Mouse (Mus musculus): Measurements from ENCODE around the gene Chad. TPM values are rescaled to one million over a fixed set of nuclear protein-coding genes. Genes with fewer than 3 reads are reported as not detected.

The Chad gene
- polyA plus RNA-seq, 1 experiment from 2014 or later: 0.16 TPM

DNA sequence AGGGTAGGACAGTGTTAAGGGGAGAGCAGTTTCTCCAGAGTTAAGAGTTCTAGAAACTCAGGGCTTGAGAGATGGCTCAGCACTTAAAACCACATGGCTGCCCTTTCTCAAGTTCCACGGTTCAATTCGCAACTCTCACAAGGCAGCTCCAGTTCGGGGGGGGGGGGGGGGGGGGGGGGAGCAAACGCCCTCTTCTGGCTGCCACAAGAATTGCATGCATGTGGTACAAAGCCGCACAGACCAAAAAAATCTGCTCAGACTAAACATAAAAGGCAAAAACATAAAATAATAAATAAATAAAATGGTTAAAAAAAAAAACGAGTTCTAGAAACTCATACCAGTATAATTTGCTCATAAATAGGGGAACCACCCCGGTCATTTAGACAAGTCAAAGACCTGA is 9.7 kb downstream of the Chad start:
- Histone ChIP-seq H3K36me3 (ENCODE audit: control insufficient read depth, insufficient read depth, low read length) (no peaks in the 10 kb centered on the region), H3K27me3 (replicated peaks; ENCODE audit: control insufficient read depth, insufficient read depth, low read length) (no peaks in the 10 kb centered on the region), H3K4me1 (replicated peaks; ENCODE audit: control insufficient read depth, insufficient read depth, low read length) (no peaks in the 10 kb centered on the region), H3K9me3 (ENCODE audit: control insufficient read depth, low read length) (no peaks in the 10 kb centered on the region), H3K4me2 (no peak overlapping the region), H3K9ac (ENCODE audit: low read depth, low read length) (no peak overlapping the region), H3K27ac (ENCODE audit: low read depth, low read length) (no peak overlapping the region), H3K4me3 (ENCODE audit: low read depth, low read length) (no peak overlapping the region)
- DNase-seq (ENCODE audit: low spot score) (no peak), ATAC-seq (replicated peaks; ENCODE audit: low FRiP score) (no peak)
- 27% methylated on average over 6 of the region's 7 CpGs for WGBS

- Histone ChIP-seq H3K4me3 (ENCODE audit: low read depth, low read length) (no peak overlapping the region), H3K9me3 (ENCODE audit: control insufficient read depth, low read length) (no peaks in the 10 kb centered on the region), H3K27me3 (replicated peaks; ENCODE audit: control insufficient read depth, insufficient read depth, low read length) (no peaks in the 10 kb centered on the region), H3K4me1 (replicated peaks; ENCODE audit: control insufficient read depth, insufficient read depth, low read length) (no peaks in the 10 kb centered on the region), H3K27ac (ENCODE audit: low read depth, low read length) (no peak overlapping the region), H3K9ac (ENCODE audit: low read depth, low read length) (no peak overlapping the region), H3K4me2 (no peak overlapping the region), H3K36me3 (ENCODE audit: control insufficient read depth, insufficient read depth, low read length) (no peaks in the 10 kb centered on the region)
- ATAC-seq (replicated peaks; ENCODE audit: low FRiP score) (no peak), DNase-seq (ENCODE audit: low spot score) (no peak)
- 72% methylated on average over 2 of the region's 2 CpGs for WGBS
Measured at GRCm38 (mm10) chr11:94575036-94575435, 10.2 kb downstream of the Chad start.

DNA sequence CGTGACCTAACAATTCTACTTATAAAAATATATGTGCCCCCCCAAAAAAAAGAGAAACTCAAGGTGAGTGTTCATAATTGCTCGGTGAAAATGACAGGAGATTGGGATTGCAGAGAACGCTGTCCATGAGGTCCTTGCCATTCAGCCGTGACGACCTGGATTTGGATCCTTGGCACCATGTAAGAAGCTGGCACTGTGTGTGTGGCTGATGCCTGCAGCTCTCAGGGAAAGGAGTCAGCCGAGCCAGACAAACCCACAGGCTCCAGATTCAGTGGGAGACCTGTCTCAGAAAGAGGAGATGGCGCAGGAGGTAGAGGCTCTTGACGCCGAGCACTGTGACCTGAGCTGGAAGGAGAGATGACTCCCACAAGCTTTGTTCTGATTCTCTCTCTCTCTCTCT is 11.5 kb downstream of the Chad start:
- H3K27ac ChIP-seq (ENCODE audit: low read depth, low read length): no peak overlapping the region
- no peaks in the 10 kb centered on the region for H3K27me3 ChIP-seq (replicated peaks; ENCODE audit: control insufficient read depth, insufficient read depth, low read length)
- no peak overlapping the region for H3K4me3 ChIP-seq (ENCODE audit: low read depth, low read length)
- no peak overlapping the region for H3K9ac ChIP-seq (ENCODE audit: low read depth, low read length)
- ATAC-seq (replicated peaks; ENCODE audit: low FRiP score) (no peak), DNase-seq (ENCODE audit: low spot score) (no peak)
- H3K4me1 ChIP-seq (replicated peaks; ENCODE audit: control insufficient read depth, insufficient read depth, low read length): no peaks in the 10 kb centered on the region
- no peaks in the 10 kb centered on the region for H3K36me3 ChIP-seq (ENCODE audit: control insufficient read depth, insufficient read depth, low read length)
- WGBS: 85% methylated on average over 9 of the region's 9 CpGs
- no peak overlapping the region for H3K4me2 ChIP-seq
- H3K9me3 ChIP-seq (ENCODE audit: control insufficient read depth, low read length): no peaks in the 10 kb centered on the region

- no peak overlapping the region for H3K4me2 ChIP-seq
- DNase-seq (ENCODE audit: low spot score): no peak
- no peaks in the 10 kb centered on the region for H3K4me1 ChIP-seq (replicated peaks; ENCODE audit: control insufficient read depth, insufficient read depth, low read length)
- H3K27ac ChIP-seq (ENCODE audit: low read depth, low read length): no peak overlapping the region
- no peaks in the 10 kb centered on the region for H3K27me3 ChIP-seq (replicated peaks; ENCODE audit: control insufficient read depth, insufficient read depth, low read length)
- 82% methylated on average over 5 of the region's 5 CpGs for WGBS
- no peak overlapping the region for H3K4me3 ChIP-seq (ENCODE audit: low read depth, low read length)
- H3K9me3 ChIP-seq (ENCODE audit: control insufficient read depth, low read length): no peaks in the 10 kb centered on the region
- H3K36me3 ChIP-seq (ENCODE audit: control insufficient read depth, insufficient read depth, low read length): no peaks in the 10 kb centered on the region
- no peak overlapping the region for H3K9ac ChIP-seq (ENCODE audit: low read depth, low read length)
- no peak for ATAC-seq (replicated peaks; ENCODE audit: low FRiP score)
Measured at GRCm38 (mm10) chr11:94580111-94580740, 15.4 kb downstream of the Chad start.

DNA sequence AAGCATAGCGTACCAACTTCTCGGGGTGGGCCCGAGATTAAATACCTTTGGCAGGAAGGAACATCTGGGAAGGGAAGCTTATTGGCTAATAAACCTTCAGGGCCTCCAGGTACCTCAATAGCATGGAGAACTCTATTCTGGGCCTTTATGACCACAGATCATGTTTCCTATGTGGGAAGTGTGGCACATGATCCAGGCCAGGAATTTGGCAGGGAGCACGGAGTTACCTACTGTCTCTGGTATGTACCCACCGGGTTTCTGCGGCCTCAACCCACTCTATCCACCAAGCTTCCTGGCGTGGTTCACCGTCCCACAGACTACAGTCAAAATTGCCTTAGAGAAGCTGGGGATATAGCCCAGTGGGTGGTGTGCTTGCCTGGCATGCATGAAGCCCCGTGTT is 20.2 kb downstream of the Chad start:
- H3K4me3 ChIP-seq (ENCODE audit: low read depth, low read length): no peak overlapping the region
- no peak overlapping the region for H3K4me2 ChIP-seq
- H3K36me3 ChIP-seq (ENCODE audit: control insufficient read depth, insufficient read depth, low read length): no peaks in the 10 kb centered on the region
- no peaks in the 10 kb centered on the region for H3K9me3 ChIP-seq (ENCODE audit: control insufficient read depth, low read length)
- no peak overlapping the region for H3K9ac ChIP-seq (ENCODE audit: low read depth, low read length)
- no peaks in the 10 kb centered on the region; the same call in 1 of the 2 replicates for H3K4me1 ChIP-seq (replicated peaks; ENCODE audit: control insufficient read depth, insufficient read depth, low read length)
- WGBS: 88% methylated on average over 9 of the region's 9 CpGs
- no peak overlapping the region for H3K27ac ChIP-seq (ENCODE audit: low read depth, low read length)
- ATAC-seq (replicated peaks; ENCODE audit: low FRiP score): no peak
- no peaks in the 10 kb centered on the region for H3K27me3 ChIP-seq (replicated peaks; ENCODE audit: control insufficient read depth, insufficient read depth, low read length)
- no peak for DNase-seq (ENCODE audit: low spot score)

GRCm38 (mm10) chr11:94587511-94587910 is 22.7 kb downstream of the Chad start:
- 63% methylated on average over 6 of the region's 6 CpGs for WGBS
- Histone ChIP-seq H3K4me1 (replicated peaks; ENCODE audit: control insufficient read depth, insufficient read depth, low read length) (peaks cover 7% of the 10 kb centered on the region), H3K9ac (ENCODE audit: low read depth, low read length) (no peak overlapping the region), H3K4me3 (ENCODE audit: low read depth, low read length) (no peak overlapping the region), H3K36me3 (ENCODE audit: control insufficient read depth, insufficient read depth, low read length) (no peaks in the 10 kb centered on the region), H3K27ac (ENCODE audit: low read depth, low read length) (no peak overlapping the region), H3K27me3 (replicated peaks; ENCODE audit: control insufficient read depth, insufficient read depth, low read length) (no peaks in the 10 kb centered on the region), H3K4me2 (no peak overlapping the region), H3K9me3 (ENCODE audit: control insufficient read depth, low read length) (no peaks in the 10 kb centered on the region)
- ATAC-seq (replicated peaks; ENCODE audit: low FRiP score) (no peak), DNase-seq (ENCODE audit: low spot score) (no peak)

DNA sequence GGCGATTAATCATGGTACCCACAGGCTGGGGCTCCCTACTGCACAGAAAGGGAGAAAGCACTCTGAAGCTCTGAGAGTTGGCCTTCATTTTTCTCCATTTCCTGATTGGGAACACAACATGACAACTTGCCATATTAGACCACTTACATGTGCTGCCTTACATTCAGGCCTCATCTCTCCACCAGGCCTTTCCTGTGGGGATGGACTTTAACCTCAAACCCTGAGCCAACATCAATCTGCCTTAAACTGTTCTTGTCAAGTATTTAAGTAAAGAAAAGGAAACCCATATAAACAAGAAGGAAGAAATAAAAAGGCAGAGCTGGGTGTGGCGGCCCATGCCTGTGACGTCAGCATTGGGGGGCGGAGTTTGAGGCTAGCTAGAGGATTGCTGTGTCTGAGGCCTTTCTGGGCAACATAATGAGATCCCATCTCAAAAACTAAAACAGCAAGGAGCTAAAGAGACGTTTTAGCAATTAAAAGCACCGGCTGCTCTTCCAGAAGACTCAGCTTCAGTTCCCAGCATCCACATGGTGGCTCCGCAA is 31.5 kb downstream of the Chad start:
- Histone ChIP-seq H3K4me2 (no peak overlapping the region), H3K4me1 (replicated peaks; ENCODE audit: control insufficient read depth, insufficient read depth, low read length) (peaks cover 13% of the 10 kb centered on the region), H3K9me3 (ENCODE audit: control insufficient read depth, low read length) (no peaks in the 10 kb centered on the region), H3K9ac (ENCODE audit: low read depth, low read length) (no peak overlapping the region), H3K27me3 (replicated peaks; ENCODE audit: control insufficient read depth, insufficient read depth, low read length) (no peaks in the 10 kb centered on the region), H3K27ac (ENCODE audit: low read depth, low read length) (no peak overlapping the region), H3K36me3 (ENCODE audit: control insufficient read depth, insufficient read depth, low read length) (no peaks in the 10 kb centered on the region), H3K4me3 (ENCODE audit: low read depth, low read length) (no peak overlapping the region)
- DNase-seq (ENCODE audit: low spot score) (no peak), ATAC-seq (replicated peaks; ENCODE audit: low FRiP score) (no peak)
- WGBS: 70% methylated on average over 7 of the region's 7 CpGs

DNA sequence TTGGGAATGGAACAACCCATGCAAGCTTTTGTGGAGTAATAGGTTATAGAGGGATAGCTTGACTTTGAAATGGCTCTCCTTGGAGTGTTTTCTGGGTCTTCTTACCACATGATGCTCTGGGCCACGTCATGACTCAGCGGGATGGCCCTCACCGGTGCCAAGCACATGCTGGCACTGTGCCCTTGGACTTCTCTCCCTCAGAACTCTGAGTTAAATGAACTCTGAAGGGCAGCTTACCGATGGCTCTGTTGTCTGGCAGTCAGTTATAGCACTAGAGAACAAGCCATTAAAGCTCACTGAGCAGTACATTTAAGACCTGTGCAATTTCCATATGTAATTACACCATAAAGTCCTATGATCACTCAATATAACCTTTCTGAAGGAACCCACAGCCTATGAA is 32.5 kb downstream of the Chad start:
- Histone ChIP-seq H3K9ac (ENCODE audit: low read depth, low read length) (no peak overlapping the region), H3K4me2 (no peak overlapping the region), H3K27me3 (replicated peaks; ENCODE audit: control insufficient read depth, insufficient read depth, low read length) (no peaks in the 10 kb centered on the region), H3K9me3 (ENCODE audit: control insufficient read depth, low read length) (no peaks in the 10 kb centered on the region), H3K27ac (ENCODE audit: low read depth, low read length) (no peak overlapping the region), H3K4me3 (ENCODE audit: low read depth, low read length) (no peak overlapping the region), H3K4me1 (replicated peaks; ENCODE audit: control insufficient read depth, insufficient read depth, low read length) (peaks cover 15% of the 10 kb centered on the region), H3K36me3 (ENCODE audit: control insufficient read depth, insufficient read depth, low read length) (no peaks in the 10 kb centered on the region)
- no peak for DNase-seq (ENCODE audit: low spot score)
- 89% methylated on average over 4 of the region's 4 CpGs for WGBS
- no peak for ATAC-seq (replicated peaks; ENCODE audit: low FRiP score)

DNA sequence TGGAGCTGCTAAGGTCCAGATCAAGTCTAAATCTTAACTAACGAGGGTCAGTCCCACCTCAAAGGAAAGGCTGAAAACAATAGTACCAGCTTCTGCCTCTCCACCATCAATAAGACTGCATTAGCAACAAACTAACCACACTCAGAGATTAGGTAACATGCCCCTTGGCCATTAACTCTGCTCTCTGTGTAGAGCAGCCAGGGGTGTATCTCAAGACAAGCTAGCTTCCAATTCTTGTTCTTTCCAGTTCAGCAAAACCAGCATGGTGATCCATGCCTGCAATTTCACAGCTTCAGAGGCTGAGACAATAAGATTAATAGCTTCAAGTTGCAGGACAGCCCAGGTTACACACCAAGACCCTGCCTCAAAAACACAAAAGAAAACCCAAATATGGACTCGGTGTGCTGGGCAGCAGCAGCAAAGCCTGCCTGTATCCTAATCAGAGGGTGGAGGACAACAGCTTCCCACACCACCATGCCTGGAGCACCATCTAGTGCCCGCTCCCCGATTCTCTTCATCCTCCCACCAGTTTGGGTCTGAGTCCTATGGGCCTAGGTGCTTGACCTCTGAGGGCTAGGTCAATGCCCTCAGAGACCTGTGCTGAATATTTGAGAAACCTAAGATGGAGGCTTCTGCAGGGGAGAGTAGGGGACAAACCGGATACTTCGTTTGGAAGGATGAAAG is 33.7 kb downstream of the Chad start:
- ATAC-seq (replicated peaks; ENCODE audit: low FRiP score): no peak
- WGBS: 72% methylated on average over 6 of the region's 6 CpGs
- Histone ChIP-seq H3K27ac (ENCODE audit: low read depth, low read length) (no peak overlapping the region), H3K9ac (ENCODE audit: low read depth, low read length) (no peak overlapping the region), H3K9me3 (ENCODE audit: control insufficient read depth, low read length) (no peaks in the 10 kb centered on the region), H3K4me1 (replicated peaks; ENCODE audit: control insufficient read depth, insufficient read depth, low read length) (peaks cover 16% of the 10 kb centered on the region), H3K36me3 (ENCODE audit: control insufficient read depth, insufficient read depth, low read length) (no peaks in the 10 kb centered on the region), H3K4me2 (no peak overlapping the region), H3K4me3 (ENCODE audit: low read depth, low read length) (no peak overlapping the region), H3K27me3 (replicated peaks; ENCODE audit: control insufficient read depth, insufficient read depth, low read length) (no peaks in the 10 kb centered on the region)
- no peak for DNase-seq (ENCODE audit: low spot score)

Measured in liver, embryonic 11.5 days (tissue).